Mouse (Mus musculus) forebrain, postnatal 0 days (tissue): Measurements from ENCODE around the gene Cnpy2. TPM values are rescaled to one million over a fixed set of nuclear protein-coding genes. Genes with fewer than 3 reads are reported as not detected.

ENCODE experiments used
- ATAC-seq: fragments of 200-750 bp; cut with Nextera tagmentation; 2 replicates; pipeline ENCODE4 v1.8.0; 2017; ENCODE audit warnings: mild to moderate bottlenecking, moderate library complexity
- DNase-seq: peaks from one replicate; pipeline ENCODE4 v3.0.0-alpha.2; 2015
- H3K27ac ChIP-seq: fragments of 300-500 bp; sonication (generic); 2 replicates; pipeline ENCODE4 v1.5.1; 2014; ENCODE audit warnings: low read depth, mild to moderate bottlenecking, antibody characterized with exemption, low read length, moderate library complexity, mixed read lengths
- H3K27me3 ChIP-seq: fragments of 300-500 bp; sonication (generic); 2 replicates; pipeline ENCODE4 v1.6.1; 2014; ENCODE audit warnings: mild to moderate bottlenecking, low read length, mixed read lengths; ENCODE audit not compliant: insufficient read depth
- H3K36me3 ChIP-seq: fragments of 300-500 bp; sonication (generic); 2 replicates; pipeline ENCODE4 v1.6.1; 2014; ENCODE audit warnings: mild to moderate bottlenecking, moderate library complexity; ENCODE audit not compliant: insufficient read depth
- H3K4me1 ChIP-seq: fragments of 300-500 bp; sonication (generic); 2 replicates; pipeline ENCODE4 v1.6.1; 2014; ENCODE audit warnings: antibody characterized with exemption; ENCODE audit not compliant: insufficient read depth
- H3K4me2 ChIP-seq: fragments of 300-500 bp; sonication (generic); 2 replicates; pipeline ENCODE4 v1.6.1; 2014; ENCODE audit warnings: low read depth, mild to moderate bottlenecking, moderate library complexity
- H3K4me3 ChIP-seq: fragments of 300-500 bp; sonication (generic); 2 replicates; pipeline ENCODE4 v1.5.1; 2014; ENCODE audit warnings: low read depth, low read length, mixed read lengths
- H3K9ac ChIP-seq: fragments of 300-500 bp; sonication (generic); 2 replicates; pipeline ENCODE4 v1.6.1; 2014; ENCODE audit warnings: mild to moderate bottlenecking
- H3K9me3 ChIP-seq: fragments of 300-500 bp; sonication (generic); 2 replicates; pipeline ENCODE4 v1.6.1; 2016; ENCODE audit warnings: low read length
- CTCF ChIP-seq: sonication (generic); IDR thresholded peaks from 2 replicates; pipeline ENCODE4 v1.5.1; 2016; ENCODE audit warnings: antibody characterized with exemption, control low read depth, low read depth
- WGBS: fragments of 180-500 bp; shearing (Covaris S2); extraction: QIAGEN DNeasy Blood & Tissue Kit; methylation state at CpG from one replicate; pipeline ENCODE4 v1.1.7; 2014; 5-methylcytosine and 5-hydroxymethylcytosine counted together
- polyA plus RNA-seq: library from polyadenylated mRNA; unstranded; fragments of >200 nt; fragmentation: Nextera tagmentation; extraction: Ambion mirVana; gene quantifications from 2 replicates; pipeline ENCODE4 v1.2.1, GENCODE M21; 2015
- total RNA-seq: library from RNA; depleted of rRNA; stranded (reverse); fragments of >200 nt; gene quantifications from 2 replicates; pipeline ENCODE4 v1.2.3, GENCODE M21; 2014

The Cnpy2 gene
- total and polyA plus RNA-seq, 2 experiments from 2014 or later: 57.5 to 179 TPM

DNA sequence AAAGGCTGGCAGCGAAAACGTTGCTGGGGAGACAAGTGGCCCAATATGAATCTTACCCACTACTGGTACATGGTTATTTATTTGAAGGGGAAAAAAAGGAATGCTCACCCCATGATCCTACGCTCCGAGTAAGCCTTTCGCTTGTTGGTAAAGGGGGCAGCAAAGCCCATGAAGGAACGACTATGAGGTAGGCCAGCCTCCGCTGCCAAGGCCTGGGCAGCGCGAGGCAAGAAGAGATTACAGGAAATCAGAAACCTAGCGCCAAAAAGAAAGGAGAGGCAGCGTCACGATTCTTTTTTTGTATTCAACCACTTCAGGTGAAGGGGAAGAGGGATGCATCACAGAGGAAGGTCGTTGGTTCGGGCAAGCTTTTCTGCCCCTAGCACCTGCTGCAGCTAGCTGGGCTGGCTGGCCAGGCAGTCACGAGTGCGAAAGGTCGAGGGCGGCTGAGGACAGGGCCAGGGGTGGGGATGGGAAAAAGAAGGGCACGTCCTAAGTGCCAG is 45.7 kb downstream of the Cnpy2 start:
- H3K4me3 ChIP-seq: peak overlapping the region; percentile 61
- H3K9ac ChIP-seq: peak overlapping the region; percentile 74
- peak overlapping the region; percentile 93 for H3K4me2 ChIP-seq
- TF ChIP-seq CTCF: no peak
- no peaks in the 10 kb centered on the region for H3K9me3 ChIP-seq
- H3K27ac ChIP-seq: peak overlapping the region; percentile 98
- 12% methylated on average over 19 of the region's 19 CpGs for WGBS
- H3K27me3 ChIP-seq: no peaks in the 10 kb centered on the region
- ATAC-seq: no peak
- DNase-seq: peak; percentile 34
- H3K36me3 ChIP-seq: peaks cover 14% of the 10 kb centered on the region
- H3K4me1 ChIP-seq: peaks cover 6% of the 10 kb centered on the region

DNA sequence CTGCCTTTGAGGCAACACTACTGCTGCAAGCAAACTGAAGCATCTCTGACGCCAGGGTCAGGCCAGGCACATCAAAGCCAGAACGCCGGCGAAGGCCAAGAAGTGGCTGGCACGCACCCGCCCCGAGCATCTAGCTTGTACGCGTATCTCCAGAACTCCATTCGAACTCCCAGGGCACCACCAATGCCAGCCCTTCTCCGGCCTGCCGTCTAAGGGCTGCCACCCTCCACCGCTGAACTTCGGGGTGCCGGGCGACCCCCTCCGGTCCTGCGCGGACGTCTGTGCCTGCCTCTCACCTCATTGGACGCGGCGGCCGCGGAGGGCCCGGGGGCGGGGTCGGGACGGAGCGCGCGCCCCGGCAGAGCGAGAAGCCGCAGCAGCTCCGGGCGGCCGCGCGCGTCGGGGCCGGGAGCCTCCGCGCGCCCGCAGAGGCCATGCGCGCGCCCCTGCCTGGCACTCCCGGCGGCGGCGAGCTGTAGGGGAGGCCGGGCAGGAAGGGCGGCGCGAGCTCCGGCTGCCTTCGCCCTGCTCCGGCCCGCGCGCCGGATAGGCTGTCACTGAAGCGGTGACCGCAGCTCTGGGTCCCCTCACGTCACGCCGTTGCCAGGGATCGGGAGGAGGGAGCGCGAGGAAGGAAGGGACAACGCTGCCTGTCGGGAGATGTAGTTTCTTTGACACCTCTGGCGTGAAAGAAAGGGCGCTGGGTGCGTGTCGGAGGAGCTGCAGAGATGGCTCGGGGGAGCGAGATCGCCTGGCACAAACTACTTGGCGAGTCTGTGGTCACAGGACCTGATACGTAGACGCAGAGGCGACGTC is 46.4 kb downstream of the Cnpy2 start, which contains the start of gene Coq10a:
Gene Coq10a (minus strand): TSS at position 596 of the 816 bp plus-strand sequence.
- peak; percentile 95 for ATAC-seq
- no peaks in the 10 kb centered on the region for H3K27me3 ChIP-seq
- WGBS: 2% methylated on average over 85 of the region's 87 CpGs

DNA sequence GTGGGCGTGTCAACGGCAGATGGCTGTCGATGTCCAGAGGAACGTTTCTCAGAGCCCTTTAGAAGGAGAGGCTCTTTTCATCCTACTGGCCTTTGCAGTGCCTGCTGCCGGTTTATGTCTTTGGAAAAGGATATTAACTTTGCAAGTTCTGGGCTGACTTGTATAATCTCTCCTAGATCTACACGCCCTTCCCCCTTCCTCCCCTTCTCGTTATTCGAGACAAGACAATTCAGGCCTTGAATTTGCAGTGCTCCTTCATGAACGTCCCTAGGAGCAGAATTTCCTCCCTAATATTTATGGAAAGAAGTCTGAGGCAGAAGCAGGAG is 46.9 kb downstream of the Cnpy2 start:
- Histone ChIP-seq H3K36me3 (peaks cover 5% of the 10 kb centered on the region), H3K4me1 (peaks cover 6% of the 10 kb centered on the region), H3K4me2 (peak overlapping the region; percentile 93), H3K27me3 (no peaks in the 10 kb centered on the region), H3K9me3 (no peaks in the 10 kb centered on the region), H3K9ac (peak overlapping the region; percentile 74), H3K27ac (peak overlapping the region; percentile 98), H3K4me3 (peak overlapping the region; percentile 61)
- no peak; the same call in 1 of the 2 replicates for ATAC-seq
- WGBS: 2% methylated on average over 9 of the region's 9 CpGs
- TF ChIP-seq CTCF: no peak
- DNase-seq: no peak

More for the DNA sequence above, 46.4 kb downstream of the Cnpy2 start, which contains the start of gene Coq10a:
- Histone ChIP-seq H3K9ac (peak within 1 kb of the TSS; percentile 74), H3K4me1 (peaks cover 6% of the 10 kb centered on the region), H3K36me3 (peaks cover 7% of the 10 kb centered on the region), H3K9me3 (no peaks in the 10 kb centered on the region), H3K27ac (peak within 1 kb of the TSS; percentile 98), H3K4me2 (peak within 1 kb of the TSS; percentile 93), H3K4me3 (peak within 1 kb of the TSS; percentile 61)
- DNase-seq: peak; percentile 94
- TF ChIP-seq CTCF: peak; percentile 1; the same call in 1 of the 2 replicates

DNA sequence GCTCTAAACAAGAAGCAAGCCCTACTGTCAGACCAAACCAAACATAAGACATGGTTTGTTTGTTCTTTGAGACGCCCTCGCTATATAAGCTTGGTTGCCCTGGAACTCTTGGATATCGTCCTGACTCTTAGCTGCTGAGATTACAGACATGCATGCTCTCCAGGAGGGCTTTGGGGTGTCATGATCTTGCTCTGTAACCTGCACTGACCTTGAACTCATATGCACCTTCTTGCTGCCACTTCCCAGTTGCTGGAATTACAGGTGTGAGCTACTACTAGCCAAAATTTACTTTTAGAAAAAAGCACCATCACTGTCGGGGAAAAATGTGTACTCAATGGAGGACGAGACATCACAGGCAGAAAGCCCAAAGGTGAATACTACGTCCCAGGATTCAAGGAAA is 47.3 kb downstream of the Cnpy2 start:
- no peak for ATAC-seq
- peak overlapping the region; percentile 61 for H3K4me3 ChIP-seq
- peak overlapping the region; percentile 74 for H3K9ac ChIP-seq
- H3K4me2 ChIP-seq: peak overlapping the region; percentile 93
- 78% methylated on average over 6 of the region's 6 CpGs for WGBS
- peaks cover 6% of the 10 kb centered on the region for H3K4me1 ChIP-seq
- TF ChIP-seq CTCF: no peak
- no peak for DNase-seq
- H3K9me3 ChIP-seq: no peaks in the 10 kb centered on the region
- peak overlapping the region; percentile 98 for H3K27ac ChIP-seq
- H3K36me3 ChIP-seq: peaks cover under 1% of the 10 kb centered on the region; the same call in 1 of the 2 replicates
- no peaks in the 10 kb centered on the region for H3K27me3 ChIP-seq

DNA sequence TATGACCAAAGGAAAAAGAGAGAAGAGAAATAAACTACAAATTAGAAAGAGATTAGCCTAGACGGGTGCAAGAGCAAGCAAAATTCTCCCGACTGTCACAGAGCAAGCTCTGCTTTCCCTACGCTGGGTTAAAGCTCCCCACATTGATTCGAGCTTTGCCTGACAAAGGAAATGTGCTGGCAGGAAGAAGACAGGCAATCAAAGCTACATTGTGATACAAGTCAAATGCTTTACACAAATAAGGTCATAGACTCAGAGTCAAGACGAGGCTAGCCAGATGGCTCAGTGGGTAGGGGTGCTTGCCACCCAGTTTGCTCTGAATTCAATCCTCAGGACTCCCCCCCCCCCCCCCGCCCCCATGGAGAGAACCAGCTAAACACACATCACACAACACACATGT is 47.8 kb downstream of the Cnpy2 start:
- Histone ChIP-seq H3K9ac (no peak overlapping the region), H3K4me2 (no peak overlapping the region), H3K9me3 (no peaks in the 10 kb centered on the region), H3K4me1 (peaks cover 6% of the 10 kb centered on the region), H3K4me3 (no peak overlapping the region), H3K27ac (no peak overlapping the region), H3K27me3 (no peaks in the 10 kb centered on the region), H3K36me3 (no peaks in the 10 kb centered on the region)
- ATAC-seq: no peak
- DNase-seq: no peak
- WGBS: 54% methylated on average over 5 of the region's 6 CpGs
- TF ChIP-seq CTCF: no peak

DNA sequence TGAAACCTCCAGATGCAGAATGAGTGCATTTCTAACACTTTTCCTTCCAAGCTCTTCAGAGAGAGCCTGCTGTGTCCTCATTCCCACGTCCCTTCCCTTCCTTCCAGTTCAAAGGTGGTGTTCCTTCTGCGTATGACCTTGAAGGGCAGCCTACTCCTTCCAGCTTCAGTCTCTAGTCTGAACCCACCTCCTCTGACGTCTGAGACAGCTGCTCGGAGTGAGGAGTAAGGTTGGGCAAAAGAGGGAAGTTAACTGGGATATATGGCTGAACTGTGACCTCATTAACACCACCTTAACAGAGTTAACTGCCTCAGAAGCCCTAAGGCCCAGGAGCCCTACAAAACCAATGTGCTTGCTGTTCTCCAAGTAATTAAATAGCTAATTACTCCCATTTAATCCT is 48.3 kb downstream of the Cnpy2 start:
- Histone ChIP-seq H3K27ac (no peak overlapping the region), H3K9ac (no peak overlapping the region), H3K36me3 (no peaks in the 10 kb centered on the region), H3K4me2 (no peak overlapping the region), H3K27me3 (no peaks in the 10 kb centered on the region), H3K4me3 (no peak overlapping the region), H3K9me3 (no peaks in the 10 kb centered on the region), H3K4me1 (peaks cover 6% of the 10 kb centered on the region)
- WGBS: 59% methylated on average over 4 of the region's 4 CpGs
- no peak for TF ChIP-seq CTCF
- ATAC-seq: no peak
- no peak for DNase-seq

DNA sequence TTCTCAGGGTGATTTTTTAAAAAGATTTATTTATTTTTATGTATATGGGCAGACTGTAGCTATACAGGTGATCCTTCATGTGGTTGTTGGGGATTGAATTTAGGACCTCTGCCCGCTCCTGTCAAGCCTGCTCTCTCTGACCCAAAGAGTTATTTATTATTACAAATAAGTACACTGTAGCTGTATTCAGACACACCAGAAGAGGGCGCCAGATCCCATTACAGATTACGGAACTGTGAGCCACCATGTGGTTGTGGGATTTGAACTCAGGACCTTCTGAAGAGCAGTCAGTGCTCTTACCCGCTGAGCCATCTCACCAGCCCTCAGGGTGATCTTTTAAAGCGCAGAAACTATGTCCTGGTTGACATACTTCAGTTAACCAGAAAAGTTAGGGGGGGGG is 49.9 kb downstream of the Cnpy2 start:
- Histone ChIP-seq H3K36me3 (no peaks in the 10 kb centered on the region), H3K4me2 (no peak overlapping the region), H3K9me3 (no peaks in the 10 kb centered on the region), H3K27ac (no peak overlapping the region), H3K9ac (no peak overlapping the region), H3K4me1 (peaks cover 13% of the 10 kb centered on the region), H3K4me3 (no peak overlapping the region), H3K27me3 (no peaks in the 10 kb centered on the region)
- no peak for ATAC-seq
- 83% methylated on average over 5 of the region's 5 CpGs for WGBS
- no peak for DNase-seq
- TF ChIP-seq CTCF: peak; percentile 42
